8 mouse cellular contexts compared by ENCODE assay signal in genomic region chr10:78458348-78459111, GRCm38 (mm10). TPM values are rescaled to one million over a fixed set of nuclear protein-coding genes. Genes with fewer than 3 reads are reported as not detected.
DNase-seq lines count a peak whose midpoint lies in the region; ATAC-seq and TF ChIP-seq lines count a peak whose summit lies in the region.

No protein-coding gene starts in this region.

- H3K27ac ChIP-seq in liver, adult 2 months (replicated peaks; ENCODE audit: insufficient read depth, low read depth, low read length): peak overlapping the region; percentile 30
- H3K27ac ChIP-seq in embryonic facial prominence, embryonic 13.5 days: peak overlapping the region; percentile 39; the same call in 1 of the 2 replicates

- no peak for TF ChIP-seq POLR2A in liver, adult 2 months (IDR thresholded peaks at IDR 0.05; ENCODE audit: extremely low read depth, insufficient read depth, low read length)

- peaks cover 22% of the 10 kb centered on the region; the same call in 1 of the 2 replicates for H3K79me2 ChIP-seq in liver, adult 2 months (ENCODE audit: control insufficient read depth, insufficient read depth, low read length)

- no peaks in the 10 kb centered on the region for H3K36me3 ChIP-seq in liver, adult 2 months (ENCODE audit: control insufficient read depth, insufficient read depth, low read length)
- no peaks in the 10 kb centered on the region for H3K36me3 ChIP-seq in embryonic facial prominence, embryonic 13.5 days

- no peaks in the 10 kb centered on the region for H3K9me3 ChIP-seq in embryonic facial prominence, embryonic 13.5 days

- H3K27me3 ChIP-seq in liver, adult 2 months (ENCODE audit: control insufficient read depth, insufficient read depth, low read length): no peaks in the 10 kb centered on the region
- no peaks in the 10 kb centered on the region for H3K27me3 ChIP-seq in embryonic facial prominence, embryonic 13.5 days

- H3K4me2 ChIP-seq in embryonic facial prominence, embryonic 13.5 days: no peak overlapping the region

- no peak overlapping the region for H3K4me3 ChIP-seq in liver, adult 2 months (ENCODE audit: insufficient read depth, low read depth, low read length)
- no peak overlapping the region for H3K4me3 ChIP-seq in embryonic facial prominence, embryonic 13.5 days

- ATAC-seq in embryonic facial prominence, embryonic 13.5 days (ENCODE audit: insufficient number of reproducible peaks, insufficient read depth, low FRiP score, low TSS enrichment, low read depth): no peak
- ATAC-seq in megakaryocyte, adult 5-6 weeks (ENCODE audit: poor library complexity, severe bottlenecking): peak; percentile 46
- no peak for ATAC-seq in erythroblast, adult 5-6 weeks (replicated peaks; ENCODE audit: low FRiP score, poor library complexity, severe bottlenecking)

- intact Hi-C loops in heart, postnatal 14 days (cut with DNase I): no loop called here

- no peak for TF ChIP-seq CTCF in liver, adult 2 months (IDR thresholded peaks at IDR 0.05; ENCODE audit: low read depth, low read length)

- 47% methylated on average over 5 of the region's 5 CpGs for WGBS in liver, adult 2 months
- WGBS in embryonic facial prominence, embryonic 13.5 days: 71% methylated on average over 5 of the region's 5 CpGs

- H3K9ac ChIP-seq in liver, adult 2 months (ENCODE audit: low read depth, low read length): no peak overlapping the region
- H3K9ac ChIP-seq in embryonic facial prominence, embryonic 13.5 days: no peak overlapping the region

- DNase-seq in liver, adult 2 months (ENCODE audit: extremely low read depth, low read depth, low spot score): peak; percentile 59
- no peak for DNase-seq in liver
- DNase-seq in heart, postnatal 14 days: peak; percentile 43 to 54
- DNase-seq in B cell, adult 2 months: no peak
- no peak for DNase-seq in right cerebral cortex, postnatal 4 days

- H3K4me1 ChIP-seq in liver, adult 2 months (ENCODE audit: control insufficient read depth, insufficient read depth, low read length): peaks cover 48% of the 10 kb centered on the region
- H3K4me1 ChIP-seq in embryonic facial prominence, embryonic 13.5 days: peaks cover 37% of the 10 kb centered on the region

RNA-seq across cellular contexts. Expression of gene Pdxk, which starts 6.2 kb away (rescaled TPM):
- 19.9 TPM in 2 replicates for total RNA-seq in liver, adult 2 months (2014; rRNA removed)
- polyA plus RNA-seq in liver, adult 2 months (2012; rRNA removed): 29.2 and 29.5 TPM in 2 replicates
- polyA plus RNA-seq in embryonic facial prominence, embryonic 13.5 days (2015; fragmentation: Nextera tagmentation; extraction: Ambion mirVana): 12.6 and 13.1 TPM in 2 replicates
- total RNA-seq in heart, postnatal 14 days (2021): 10 to 100 TPM; 10.2 to 11.1 TPM
- 21.7 and 23.0 TPM in 2 replicates for total RNA-seq in megakaryocyte, adult 5-6 weeks (2015)
- total RNA-seq in megakaryocyte, adult 5-6 weeks (2017): 16.5 and 19.6 TPM in 2 replicates
- total RNA-seq in erythroblast, adult 5-6 weeks (2015; ENCODE audit: low replicate concordance): 2.9 and 6.3 TPM in 2 replicates
- total RNA-seq in erythroblast, adult 5-6 weeks (2017; ENCODE audit: low replicate concordance): 1.4 TPM in 2 replicates

RNA-seq across cellular contexts. Expression of gene Cstb, which starts 33.1 kb away (rescaled TPM):
- total RNA-seq in liver, adult 2 months (2014; rRNA removed): 52.0 and 60.8 TPM in 2 replicates
- 41.4 and 47.5 TPM in 2 replicates for polyA plus RNA-seq in liver, adult 2 months (2012; rRNA removed)
- 222 and 253 TPM in 2 replicates for polyA plus RNA-seq in embryonic facial prominence, embryonic 13.5 days (2015; fragmentation: Nextera tagmentation; extraction: Ambion mirVana)
- total RNA-seq in heart, postnatal 14 days (2021): 10 to 100 TPM; 31.2 to 36.3 TPM
- total RNA-seq in megakaryocyte, adult 5-6 weeks (2015): 122 and 148 TPM in 2 replicates
- total RNA-seq in megakaryocyte, adult 5-6 weeks (2017): 119 and 125 TPM in 2 replicates
- total RNA-seq in erythroblast, adult 5-6 weeks (2015; ENCODE audit: low replicate concordance): 17.7 and 24.9 TPM in 2 replicates
- 3.3 and 10.0 TPM in 2 replicates for total RNA-seq in erythroblast, adult 5-6 weeks (2017; ENCODE audit: low replicate concordance)

RNA-seq across cellular contexts. Expression of gene Rrp1, which starts 45.7 kb away (rescaled TPM):
- 39.8 and 41.9 TPM in 2 replicates for total RNA-seq in liver, adult 2 months (2014; rRNA removed)
- 30.7 and 37.6 TPM in 2 replicates for polyA plus RNA-seq in liver, adult 2 months (2012; rRNA removed)
- 322 and 364 TPM in 2 replicates for polyA plus RNA-seq in embryonic facial prominence, embryonic 13.5 days (2015; fragmentation: Nextera tagmentation; extraction: Ambion mirVana)
- 100 to 1,000 TPM in 1 of 2 experiments, 10 to 100 TPM in 1; 100.0 to 104 TPM for total RNA-seq in heart, postnatal 14 days (2021)
- 32.9 and 38.3 TPM in 2 replicates for total RNA-seq in megakaryocyte, adult 5-6 weeks (2015)
- total RNA-seq in megakaryocyte, adult 5-6 weeks (2017): 173 and 213 TPM in 2 replicates
- total RNA-seq in erythroblast, adult 5-6 weeks (2015; ENCODE audit: low replicate concordance): 4.8 and 17.3 TPM in 2 replicates
- total RNA-seq in erythroblast, adult 5-6 weeks (2017; ENCODE audit: low replicate concordance): 44.9 and 46.9 TPM in 2 replicates

RNA-seq across cellular contexts. Expression of gene Olfr1358, which starts 58.7 kb away (rescaled TPM):
- total RNA-seq in liver, adult 2 months (2014; rRNA removed): not detected in 2 replicates
- polyA plus RNA-seq in liver, adult 2 months (2012; rRNA removed): not detected in 2 replicates
- polyA plus RNA-seq in embryonic facial prominence, embryonic 13.5 days (2015; fragmentation: Nextera tagmentation; extraction: Ambion mirVana): not detected in 2 replicates
- not detected for total RNA-seq in heart, postnatal 14 days (2021)
- not detected in 2 replicates for total RNA-seq in megakaryocyte, adult 5-6 weeks (2015)
- not detected in 2 replicates for total RNA-seq in megakaryocyte, adult 5-6 weeks (2017)
- total RNA-seq in erythroblast, adult 5-6 weeks (2015; ENCODE audit: low replicate concordance): not detected in 2 replicates
- not detected in 2 replicates for total RNA-seq in erythroblast, adult 5-6 weeks (2017; ENCODE audit: low replicate concordance)

Comparison
In these comparisons a context has a peak if more than half of its experiments do, and no peak if none do; other contexts are left out.
1. DNase-seq: peak in liver, adult 2 months (single experiment) and heart, postnatal 14 days (2 of 2); none in liver (single experiment), B cell, adult 2 months (0 of 2) and right cerebral cortex, postnatal 4 days (single experiment).